Mouse (Mus musculus) small intestine, adult 2 months (tissue): ENCODE measurements around the gene Lnpk. TPM values are rescaled to one million over a fixed set of nuclear protein-coding genes. Genes with fewer than 3 reads are reported as not detected.

Experiments
- H3K27ac ChIP-seq: fragments of 200-500 bp; 2 replicates; pipeline ENCODE4 v1.5.1; 2012; ENCODE audit warnings: low read depth, low read length, control low read depth, inconsistent platforms; ENCODE audit not compliant: insufficient read depth
- H3K27me3 ChIP-seq: fragments of 200-500 bp; 2 replicates; pipeline ENCODE4 v1.6.1; 2012; ENCODE audit warnings: mild to moderate bottlenecking, moderate library complexity, low read length, inconsistent platforms; ENCODE audit not compliant: control insufficient read depth, insufficient read depth
- H3K36me3 ChIP-seq: fragments of 200-500 bp; 2 replicates; pipeline ENCODE4 v1.6.1; 2012; ENCODE audit warnings: mild to moderate bottlenecking, low read length, control low read depth, inconsistent platforms; ENCODE audit not compliant: control insufficient read depth, insufficient read depth
- H3K4me1 ChIP-seq: fragments of 200-500 bp; 2 replicates; pipeline ENCODE4 v1.6.1; 2012; ENCODE audit warnings: low read length, inconsistent platforms, mixed read lengths; ENCODE audit not compliant: control insufficient read depth, insufficient read depth, insufficient read length
- H3K4me3 ChIP-seq: fragments of 200-500 bp; 2 replicates; pipeline ENCODE4 v1.5.1; 2012; ENCODE audit warnings: low read depth, mild to moderate bottlenecking, control low read depth, inconsistent platforms, low read length, moderate library complexity
- CTCF ChIP-seq: fragments of 200-500 bp; IDR thresholded peaks from 2 replicates; pipeline ENCODE4 v1.5.1; 2012; ENCODE audit warnings: low read depth, mild to moderate bottlenecking, control low read depth, inconsistent platforms, low read length, moderate library complexity, mixed read lengths; ENCODE audit not compliant: insufficient replicate concordance, insufficient read length; ENCODE audit errors: extremely low read depth
- POLR2A ChIP-seq: fragments of 200-500 bp; IDR thresholded peaks from 2 replicates; pipeline ENCODE4 v1.6.1; 2012; ENCODE audit warnings: low read depth, mild to moderate bottlenecking, control low read depth, inconsistent platforms, low read length, moderate library complexity
- WGBS: fragments of 180-500 bp; shearing (Covaris S2); methylation state at CpG from one replicate; pipeline ENCODE4 v1.1.7; 2018; 5-methylcytosine and 5-hydroxymethylcytosine counted together
- polyA plus RNA-seq: library from polyadenylated mRNA; depleted of rRNA; stranded (reverse); fragments of >200 nt; gene quantifications from 2 replicates; pipeline ENCODE4 v1.2.3, GENCODE M21; 2012

Lnpk gene
- polyA plus RNA-seq, 1 experiment, result 1.5 TPM

GRCm38 (mm10) chr2:74602483-74602882, 23.2 kb upstream of the Lnpk start:
- H3K27ac ChIP-seq, result no peak overlapping the region
- WGBS, result 82% methylated on average over 5 of the region's 5 CpGs
- no peaks in the 10 kb centered on the region for H3K27me3 ChIP-seq
- H3K36me3 ChIP-seq, result no peaks in the 10 kb centered on the region
- H3K4me3 ChIP-seq, result no peak overlapping the region
- TF ChIP-seq POLR2A (no peak), CTCF (no peak)
- no peaks in the 10 kb centered on the region for H3K4me1 ChIP-seq

GRCm38 (mm10) chr2:74597169-74597568, 17.9 kb upstream of the Lnpk start:
- Histone ChIP-seq H3K27me3 (no peaks in the 10 kb centered on the region), H3K4me3 (no peak overlapping the region), H3K36me3 (no peaks in the 10 kb centered on the region), H3K4me1 (peaks cover 7% of the 10 kb centered on the region; the same call in 1 of the 2 replicates), H3K27ac (no peak overlapping the region)
- TF ChIP-seq CTCF, result no peak
- no peak for TF ChIP-seq POLR2A
- WGBS, result 79% methylated on average over 3 of the region's 3 CpGs

- Histone ChIP-seq H3K36me3 (no peaks in the 10 kb centered on the region), H3K27me3 (no peaks in the 10 kb centered on the region), H3K4me1 (peaks cover 7% of the 10 kb centered on the region; the same call in 1 of the 2 replicates), H3K4me3 (no peak overlapping the region), H3K27ac (peak overlapping the region; percentile 43; the same call in 1 of the 2 replicates)
- TF ChIP-seq POLR2A, result no peak
These were observed 16.9 kb upstream of the Lnpk start for GRCm38 (mm10) chr2:74596094-74596493.

- H3K4me3 ChIP-seq, result peak overlapping the region; percentile 79
- under 1% methylated on average over 55 of the region's 55 CpGs for WGBS
These were observed 941 bp downstream of the Lnpk start for GRCm38 (mm10) chr2:74578146-74578842.

GRCm38 (mm10) chr2:74570390-74570789, 8.8 kb downstream of the Lnpk start:
- TF ChIP-seq POLR2A (no peak), CTCF (no peak)
- 57% methylated on average over 4 of the region's 4 CpGs for WGBS

More at GRCm38 (mm10) chr2:74578146-74578842, 941 bp downstream of the Lnpk start:
- Histone ChIP-seq H3K27ac (peak overlapping the region; percentile 22; the same call in 1 of the 2 replicates), H3K36me3 (no peaks in the 10 kb centered on the region), H3K27me3 (no peaks in the 10 kb centered on the region), H3K4me1 (no peaks in the 10 kb centered on the region)
- TF ChIP-seq CTCF (no peak), POLR2A (no peak)

GRCm38 (mm10) chr2:74559822-74560221, 19.4 kb downstream of the Lnpk start:
- Histone ChIP-seq H3K4me1 (no peaks in the 10 kb centered on the region), H3K27me3 (no peaks in the 10 kb centered on the region), H3K4me3 (no peak overlapping the region), H3K27ac (no peak overlapping the region), H3K36me3 (0 out of 2 replicates have a peak, but pooled peaks cover 3% of the 10 kb centered on the region)
- TF ChIP-seq CTCF (no peak), POLR2A (no peak)
- WGBS, result 33% methylated on average over 2 of the region's 2 CpGs

More at GRCm38 (mm10) chr2:74570390-74570789, 8.8 kb downstream of the Lnpk start:
- H3K27me3 ChIP-seq, result no peaks in the 10 kb centered on the region
- peaks cover 2% of the 10 kb centered on the region; the same call in 1 of the 2 replicates for H3K36me3 ChIP-seq
- no peaks in the 10 kb centered on the region for H3K4me1 ChIP-seq
- no peak overlapping the region for H3K4me3 ChIP-seq
- H3K27ac ChIP-seq, result no peak overlapping the region

GRCm38 (mm10) chr2:74559092-74559491, 20.1 kb downstream of the Lnpk start:
- Histone ChIP-seq H3K27me3 (no peaks in the 10 kb centered on the region), H3K4me1 (no peaks in the 10 kb centered on the region), H3K36me3 (0 out of 2 replicates have a peak, but pooled peaks cover 3% of the 10 kb centered on the region), H3K4me3 (no peak overlapping the region), H3K27ac (no peak overlapping the region)
- WGBS, result 84% methylated on average over 2 of the region's 2 CpGs
- no peak for TF ChIP-seq POLR2A
- no peak for TF ChIP-seq CTCF

GRCm38 (mm10) chr2:74557451-74557850, 21.8 kb downstream of the Lnpk start:
- Histone ChIP-seq H3K36me3 (0 out of 2 replicates have a peak, but pooled peaks cover 3% of the 10 kb centered on the region), H3K27ac (no peak overlapping the region), H3K27me3 (no peaks in the 10 kb centered on the region), H3K4me1 (no peaks in the 10 kb centered on the region), H3K4me3 (no peak overlapping the region)
- WGBS, result 92% methylated on average over 2 of the region's 2 CpGs
- TF ChIP-seq POLR2A (no peak), CTCF (no peak)
